Mouse (Mus musculus) small intestine, adult 2 months (tissue): ENCODE results near the gene Rasgef1b. TPM values are rescaled to one million over a fixed set of nuclear protein-coding genes. Genes with fewer than 3 reads are reported as not detected.

Experiments
- H3K27ac ChIP-seq: fragments of 200-500 bp; 2 replicates; pipeline ENCODE4 v1.5.1; 2012; ENCODE audit warnings: low read depth, low read length, control low read depth, inconsistent platforms; ENCODE audit not compliant: insufficient read depth
- H3K27me3 ChIP-seq: fragments of 200-500 bp; 2 replicates; pipeline ENCODE4 v1.6.1; 2012; ENCODE audit warnings: mild to moderate bottlenecking, moderate library complexity, low read length, inconsistent platforms; ENCODE audit not compliant: control insufficient read depth, insufficient read depth
- H3K36me3 ChIP-seq: fragments of 200-500 bp; 2 replicates; pipeline ENCODE4 v1.6.1; 2012; ENCODE audit warnings: mild to moderate bottlenecking, low read length, control low read depth, inconsistent platforms; ENCODE audit not compliant: control insufficient read depth, insufficient read depth
- H3K4me1 ChIP-seq: fragments of 200-500 bp; 2 replicates; pipeline ENCODE4 v1.6.1; 2012; ENCODE audit warnings: low read length, inconsistent platforms, mixed read lengths; ENCODE audit not compliant: control insufficient read depth, insufficient read depth, insufficient read length
- H3K4me3 ChIP-seq: fragments of 200-500 bp; 2 replicates; pipeline ENCODE4 v1.5.1; 2012; ENCODE audit warnings: low read depth, mild to moderate bottlenecking, control low read depth, inconsistent platforms, low read length, moderate library complexity
- CTCF ChIP-seq: fragments of 200-500 bp; IDR thresholded peaks from 2 replicates; pipeline ENCODE4 v1.5.1; 2012; ENCODE audit warnings: low read depth, mild to moderate bottlenecking, control low read depth, inconsistent platforms, low read length, moderate library complexity, mixed read lengths; ENCODE audit not compliant: insufficient replicate concordance, insufficient read length; ENCODE audit errors: extremely low read depth
- POLR2A ChIP-seq: fragments of 200-500 bp; IDR thresholded peaks from 2 replicates; pipeline ENCODE4 v1.6.1; 2012; ENCODE audit warnings: low read depth, mild to moderate bottlenecking, control low read depth, inconsistent platforms, low read length, moderate library complexity
- WGBS: fragments of 180-500 bp; shearing (Covaris S2); methylation state at CpG from one replicate; pipeline ENCODE4 v1.1.7; 2018; 5-methylcytosine and 5-hydroxymethylcytosine counted together
- polyA plus RNA-seq: library from polyadenylated mRNA; depleted of rRNA; stranded (reverse); fragments of >200 nt; gene quantifications from 2 replicates; pipeline ENCODE4 v1.2.3, GENCODE M21; 2012

The Rasgef1b gene
- polyA plus RNA-seq, 1 experiment: 16.2 TPM

DNA sequence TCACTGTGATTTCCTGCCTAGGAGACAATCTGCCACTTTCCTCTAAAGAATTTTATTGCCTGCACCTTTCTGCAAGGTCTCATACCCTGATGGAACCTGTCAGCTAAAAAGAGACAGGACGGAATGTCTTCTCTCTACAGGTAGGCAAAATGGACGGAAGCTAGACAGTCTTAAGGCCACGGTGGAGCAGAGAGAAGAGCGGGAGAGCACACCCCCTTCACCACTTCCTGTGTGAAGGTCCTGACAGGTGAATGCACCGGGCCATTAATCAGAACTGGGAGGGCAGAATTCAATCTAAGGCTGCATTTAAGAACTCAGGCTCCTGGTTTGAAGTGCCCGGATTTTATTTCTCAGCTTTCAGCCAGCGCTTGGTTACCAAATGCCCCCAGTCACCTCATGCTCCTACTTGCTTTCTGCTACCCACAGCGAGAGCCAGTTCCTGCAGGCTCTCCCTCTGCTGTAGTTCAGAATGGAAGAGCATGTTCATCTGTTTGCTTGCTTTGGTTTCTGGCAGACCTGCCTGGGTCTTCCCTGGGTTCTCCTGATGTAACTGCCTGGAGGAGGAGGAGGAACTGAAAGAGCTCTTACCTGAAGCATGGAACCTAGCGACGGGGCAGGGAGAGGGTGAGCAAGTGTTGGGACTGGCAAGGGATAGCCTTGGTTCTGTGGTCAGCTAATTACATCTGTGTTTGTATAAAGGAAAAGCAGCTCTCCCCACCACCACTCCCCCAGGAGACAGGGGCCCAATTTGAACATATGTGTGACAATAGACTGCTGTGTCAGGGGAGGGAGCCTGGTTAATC is 233.3 kb downstream of the Rasgef1b start:
- no peak for TF ChIP-seq POLR2A
- no peak for TF ChIP-seq CTCF
- Histone ChIP-seq H3K36me3 (no peaks in the 10 kb centered on the region), H3K4me3 (no peak overlapping the region), H3K27ac (no peak overlapping the region), H3K27me3 (no peaks in the 10 kb centered on the region), H3K4me1 (no peaks in the 10 kb centered on the region)
- WGBS: 75% methylated on average over 10 of the region's 10 CpGs

DNA sequence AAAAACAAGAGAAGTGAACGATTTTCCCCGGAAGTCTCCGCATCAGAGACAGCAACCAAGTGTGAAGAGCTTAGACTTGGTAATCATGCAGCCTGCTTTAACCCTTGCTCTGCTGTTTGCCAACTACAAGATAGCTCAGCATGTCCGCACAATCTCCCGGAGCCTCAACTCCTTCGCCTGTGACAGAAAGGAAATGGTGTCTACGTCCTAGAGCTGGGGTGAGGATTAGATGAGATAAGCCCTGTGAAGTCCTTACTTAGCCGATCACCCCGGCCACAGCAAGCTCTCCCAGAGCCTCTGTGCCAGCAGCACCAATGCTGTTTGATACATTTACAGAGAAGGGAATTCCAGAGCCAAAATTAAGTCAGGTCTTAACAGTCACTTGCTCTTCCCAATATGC is 235.0 kb downstream of the Rasgef1b start:
- H3K27ac ChIP-seq: no peak overlapping the region
- no peaks in the 10 kb centered on the region for H3K36me3 ChIP-seq
- no peak overlapping the region for H3K4me3 ChIP-seq
- H3K27me3 ChIP-seq: no peaks in the 10 kb centered on the region
- no peaks in the 10 kb centered on the region for H3K4me1 ChIP-seq
- TF ChIP-seq CTCF (no peak), POLR2A (no peak)
- WGBS: 86% methylated on average over 9 of the region's 9 CpGs

- H3K27ac ChIP-seq: no peak overlapping the region
- TF ChIP-seq POLR2A (no peak), CTCF (no peak)
- 90% methylated on average over 3 of the region's 3 CpGs for WGBS
- no peaks in the 10 kb centered on the region for H3K27me3 ChIP-seq
- no peak overlapping the region for H3K4me3 ChIP-seq
- no peaks in the 10 kb centered on the region for H3K36me3 ChIP-seq
- H3K4me1 ChIP-seq: no peaks in the 10 kb centered on the region
These were observed 235.8 kb downstream of the Rasgef1b start for GRCm38 (mm10) chr5:99493017-99493416.

DNA sequence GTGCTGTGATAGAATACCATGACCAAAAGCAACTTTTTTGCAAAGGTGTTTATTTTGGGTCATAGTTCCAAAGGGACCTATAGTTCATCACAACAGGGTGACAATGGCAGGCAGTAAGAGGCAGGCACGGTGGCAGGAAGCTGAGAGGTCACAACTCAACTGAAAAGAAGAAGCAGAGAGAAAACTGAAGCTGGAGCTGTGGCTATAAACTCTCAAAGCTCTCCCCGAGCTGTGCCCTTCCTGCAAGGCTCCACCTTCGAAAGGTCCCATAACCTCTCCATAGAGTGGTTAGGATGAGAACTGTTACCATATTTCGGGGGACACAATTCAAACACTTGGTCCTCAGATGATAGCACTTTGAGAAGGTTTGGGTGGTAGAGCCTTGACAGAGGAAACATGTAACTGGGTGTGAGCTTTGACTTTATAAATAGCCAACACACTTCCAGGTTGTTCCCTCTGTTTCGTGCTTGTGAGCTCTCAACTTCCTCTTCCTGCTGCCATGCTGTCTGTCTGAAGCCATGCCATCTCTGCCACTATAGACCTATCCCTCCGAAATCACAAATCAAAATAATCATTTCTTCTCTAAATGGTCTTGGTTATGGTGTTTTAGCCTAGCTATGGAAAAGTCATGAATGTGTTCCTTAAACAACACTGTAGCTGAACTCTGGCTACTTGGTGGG is 240.2 kb downstream of the Rasgef1b start:
- H3K4me1 ChIP-seq: no peaks in the 10 kb centered on the region
- H3K27me3 ChIP-seq: no peaks in the 10 kb centered on the region
- H3K27ac ChIP-seq: no peak overlapping the region
- WGBS: 79% methylated on average over 6 of the region's 6 CpGs
- TF ChIP-seq POLR2A (no peak), CTCF (no peak)
- no peak overlapping the region for H3K4me3 ChIP-seq
- H3K36me3 ChIP-seq: no peaks in the 10 kb centered on the region

- Histone ChIP-seq H3K36me3 (no peaks in the 10 kb centered on the region), H3K4me3 (no peak overlapping the region), H3K27ac (no peak overlapping the region), H3K4me1 (no peaks in the 10 kb centered on the region), H3K27me3 (no peaks in the 10 kb centered on the region)
- no peak for TF ChIP-seq POLR2A
- no peak for TF ChIP-seq CTCF
- WGBS: 67% methylated on average over 5 of the region's 5 CpGs
These were observed 241.6 kb downstream of the Rasgef1b start for GRCm38 (mm10) chr5:99487009-99487858.

DNA sequence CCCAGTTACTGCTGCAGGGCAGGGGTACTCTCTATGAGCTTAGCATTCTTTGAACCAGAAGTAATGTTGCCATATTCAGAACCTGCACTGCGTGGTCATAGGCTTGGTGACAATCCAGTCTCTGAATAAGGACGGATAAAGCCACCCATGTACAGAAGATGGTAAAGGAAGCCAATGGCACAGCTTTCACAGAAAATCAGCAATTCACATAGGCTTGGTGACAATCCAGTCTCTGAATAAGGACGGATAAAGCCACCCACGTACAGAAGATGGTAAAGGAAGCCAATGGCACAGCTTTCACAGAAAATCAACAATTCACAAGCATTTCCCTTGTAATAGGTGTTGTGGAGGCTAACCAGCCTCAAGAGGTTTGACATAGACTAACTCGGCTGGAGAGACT is 245.7 kb downstream of the Rasgef1b start:
- Histone ChIP-seq H3K36me3 (no peaks in the 10 kb centered on the region), H3K4me1 (peaks cover 8% of the 10 kb centered on the region), H3K27ac (no peak overlapping the region), H3K27me3 (no peaks in the 10 kb centered on the region), H3K4me3 (no peak overlapping the region)
- TF ChIP-seq POLR2A (no peak), CTCF (no peak)
- WGBS: 93% methylated on average over 5 of the region's 5 CpGs

GRCm38 (mm10) chr5:99482524-99482923 is 246.3 kb downstream of the Rasgef1b start:
- H3K27me3 ChIP-seq: no peaks in the 10 kb centered on the region
- H3K27ac ChIP-seq: no peak overlapping the region
- H3K4me1 ChIP-seq: peaks cover 8% of the 10 kb centered on the region
- no peak for TF ChIP-seq POLR2A
- TF ChIP-seq CTCF: no peak
- H3K36me3 ChIP-seq: no peaks in the 10 kb centered on the region
- WGBS: 89% methylated on average over 6 of the region's 6 CpGs
- no peak overlapping the region for H3K4me3 ChIP-seq
